Mouse (Mus musculus) v-Abl transformed pro-B cells (cell line): Measurements from ENCODE around the gene Nme4.

ENCODE experiments used
- in situ Hi-C, 2 experiments: fragments of 400-800 bp; cut with MboI; formaldehyde crosslinking; loops; one replicate each; pipeline ENCODE4 v1.15.1; 2025; ENCODE audit not compliant: unreplicated experiment in 2 of 2

Nme4 gene

GRCm38 (mm10) chr17:26070136-26070535 lies 25.3 kb downstream of the Nme4 start:
- in situ Hi-C loops: no loop called here

GRCm38 (mm10) chr17:26068831-26069739 lies 26.3 kb downstream of the Nme4 start, which contains the start of gene Rab11fip3:
Gene Rab11fip3, minus strand, starts transcription at chr17:26069555.
- in situ Hi-C loops: no loop called here

- in situ Hi-C loops: no loop called here
These were observed 27.2 kb downstream of the Nme4 start for GRCm38 (mm10) chr17:26068024-26068830.

- in situ Hi-C loops: no loop called here
These were observed 28.8 kb downstream of the Nme4 start for GRCm38 (mm10) chr17:26066488-26067020.

GRCm38 (mm10) chr17:26064916-26065315 lies 30.5 kb downstream of the Nme4 start:
- in situ Hi-C loops: no loop called here

GRCm38 (mm10) chr17:26057787-26058567 lies 37.4 kb downstream of the Nme4 start:
- in situ Hi-C loops: no loop called here

- in situ Hi-C loops: no loop called here
These were observed 38.1 kb downstream of the Nme4 start for GRCm38 (mm10) chr17:26057278-26057677.

GRCm38 (mm10) chr17:26055164-26055563 lies 40.2 kb downstream of the Nme4 start:
- in situ Hi-C loops: no loop called here

GRCm38 (mm10) chr17:26054133-26054845 lies 41.1 kb downstream of the Nme4 start:
- in situ Hi-C loops: no loop called here

GRCm38 (mm10) chr17:26052706-26053105 lies 42.7 kb downstream of the Nme4 start:
- in situ Hi-C loops: no loop called here

- in situ Hi-C loops: no loop called here
These were observed 43.3 kb downstream of the Nme4 start for GRCm38 (mm10) chr17:26052074-26052473.

- in situ Hi-C loops: no loop called here
These were observed 47.3 kb downstream of the Nme4 start for GRCm38 (mm10) chr17:26048118-26048517.

GRCm38 (mm10) chr17:26046253-26046997 lies 49.0 kb downstream of the Nme4 start:
- in situ Hi-C loops: no loop called here

- in situ Hi-C loops: no loop called here
These were observed 50.1 kb downstream of the Nme4 start for GRCm38 (mm10) chr17:26045285-26045684.

GRCm38 (mm10) chr17:26043249-26043636 lies 52.2 kb downstream of the Nme4 start:
- in situ Hi-C loops: no loop called here

- in situ Hi-C loops: no loop called here
These were observed 52.7 kb downstream of the Nme4 start for GRCm38 (mm10) chr17:26042599-26043248.
